Comparison of ENCODE assay signal across 8 mouse cellular contexts in the genomic region with DNA sequence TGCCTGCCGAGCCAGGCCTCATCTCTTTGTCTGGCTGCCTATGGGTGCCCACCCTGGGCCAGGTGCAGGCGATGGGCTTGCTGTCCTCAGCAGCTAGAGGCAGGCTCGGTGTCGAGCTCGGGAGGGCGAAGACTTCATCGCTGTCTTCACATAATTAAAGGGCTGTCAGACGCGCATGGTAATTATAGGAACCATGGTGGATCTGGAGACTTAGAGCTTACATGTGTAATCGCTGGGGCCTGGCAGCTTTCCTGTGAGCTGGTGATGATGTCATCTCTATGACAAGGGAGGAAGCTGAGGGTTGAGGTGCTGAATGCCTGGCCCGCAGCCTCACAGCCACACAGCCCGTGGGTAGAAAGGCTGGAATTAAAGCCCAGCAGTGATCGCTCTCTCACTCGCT. TPM values are rescaled to one million over a fixed set of nuclear protein-coding genes. Genes with fewer than 3 reads are reported as not detected.
DNase-seq lines count a peak whose midpoint lies in the region; ATAC-seq lines count a peak whose summit lies in the region.

No protein-coding gene starts in this region.

- H3K9me3 ChIP-seq in neural tube, embryonic 15.5 days (replicated peaks), result no peaks in the 10 kb centered on the region

- no peak overlapping the region for H3K9ac ChIP-seq in neural tube, embryonic 15.5 days (replicated peaks)

- H3K4me1 ChIP-seq in neural tube, embryonic 15.5 days, result peaks cover 42% of the 10 kb centered on the region

- no peak overlapping the region for H3K4me2 ChIP-seq in neural tube, embryonic 15.5 days

- no peak overlapping the region for H3K4me3 ChIP-seq in neural tube, embryonic 15.5 days (replicated peaks)

- peak; percentile 47 for DNase-seq in lung, postnatal 10 days
- no peak for DNase-seq in lung, adult 18-20 months
- peak; percentile 25 to 37 for DNase-seq in frontal cortex, postnatal 25 days (ENCODE audit: low spot score in 2 of 2)
- peak; percentile 32 to 67 for DNase-seq in left cerebral cortex, adult 8-10 months (ENCODE audit: low spot score in 2 of 2)
- no peak for DNase-seq in cerebellum, postnatal 36 days
- no peak for DNase-seq in ovary, adult 18-20 months (ENCODE audit: low spot score)
- DNase-seq in urinary bladder, adult 18-20 months (ENCODE audit: low spot score in 2 of 2), result no peak

- H3K27ac ChIP-seq in neural tube, embryonic 15.5 days (replicated peaks), result peak overlapping the region; percentile 48

- H3K27me3 ChIP-seq in neural tube, embryonic 15.5 days (replicated peaks), result no peaks in the 10 kb centered on the region

- no peak for ATAC-seq in neural tube, embryonic 15.5 days (ENCODE audit: low FRiP score)

- no peaks in the 10 kb centered on the region for H3K36me3 ChIP-seq in neural tube, embryonic 15.5 days

- 38% methylated on average over 14 of the region's 14 CpGs for WGBS in neural tube, embryonic 15.5 days

RNA-seq across cellular contexts. Expression of a gene that starts 33.6 kb away (rescaled TPM):
- 1 to 10 TPM; 1.5 to 4.9 (median 3.7) TPM for total RNA-seq in left cerebral cortex, adult 8-10 months (2022)
- polyA plus RNA-seq in neural tube, embryonic 15.5 days (2015; fragmentation: Nextera tagmentation; extraction: Ambion mirVana), result 1.7 and 2.2 TPM in 2 replicates

RNA-seq across cellular contexts. Expression of a gene that starts 51.0 kb away (rescaled TPM):
- total RNA-seq in left cerebral cortex, adult 8-10 months (2022), result 10 to 100 TPM; 38.3 to 48.7 (median 40.9) TPM
- 41.2 and 45.7 TPM in 2 replicates for polyA plus RNA-seq in neural tube, embryonic 15.5 days (2015; fragmentation: Nextera tagmentation; extraction: Ambion mirVana)

RNA-seq across cellular contexts. Expression of a gene that starts 51.3 kb away (rescaled TPM):
- total RNA-seq in left cerebral cortex, adult 8-10 months (2022), result 100 to 1,000 TPM; 240 to 334 (median 272) TPM
- 412 and 499 TPM in 2 replicates for polyA plus RNA-seq in neural tube, embryonic 15.5 days (2015; fragmentation: Nextera tagmentation; extraction: Ambion mirVana)

Comparison
In these comparisons a context has a peak if more than half of its experiments do, and no peak if none do; other contexts are left out.
1. DNase-seq: peak in lung, postnatal 10 days (single experiment), frontal cortex, postnatal 25 days (2 of 2) and left cerebral cortex, adult 8-10 months (2 of 2); none in lung, adult 18-20 months (0 of 2), cerebellum, postnatal 36 days (0 of 2), ovary, adult 18-20 months (single experiment) and urinary bladder, adult 18-20 months (0 of 2).